Mouse (Mus musculus): ENCODE data around the gene Ulbp1. TPM values are rescaled to one million over a fixed set of nuclear protein-coding genes. Genes with fewer than 3 reads are reported as not detected.
A peak's percentile ranks its signal among the peaks of the same experiment; 100 is the strongest.
"Not testable (repeated sequence)": the region's sequence is repeated elsewhere in the genome, so short reads cannot be mapped to it uniquely, and the experiment has no call there.

The Ulbp1 gene
- 0.10 and 0.21 TPM in 2 replicates for polyA plus RNA-seq (2012; rRNA removed)

- H3K27me3 ChIP-seq (ENCODE audit: control insufficient read depth, insufficient read depth, low read length): no peaks in the 10 kb centered on the region
- no peaks in the 10 kb centered on the region for H3K4me1 ChIP-seq (ENCODE audit: control insufficient read depth, insufficient read depth, low read length)
- H3K4me3 ChIP-seq (replicated peaks; ENCODE audit: insufficient read depth, low read depth, low read length): no peak within 1 kb of the TSS
- WGBS: 41% methylated on average over 13 of the region's 13 CpGs
- DNase-seq: peak; percentile 29 to 34
- no peak within 1 kb of the TSS for H3K27ac ChIP-seq (ENCODE audit: insufficient read depth, low read length)
- TF ChIP-seq CTCF (IDR thresholded peaks at IDR 0.05; ENCODE audit: borderline replicate concordance, insufficient read depth, low read depth, low read length): no peak
- no peak for TF ChIP-seq POLR2A (IDR thresholded peaks at IDR 0.05; ENCODE audit: borderline replicate concordance, insufficient read depth, low read length)
These were observed at the start of gene Ulbp1 for GRCm38 (mm10) chr10:7473197-7473889. Ulbp1 (minus strand) TSS chr10:7473638.

DNA sequence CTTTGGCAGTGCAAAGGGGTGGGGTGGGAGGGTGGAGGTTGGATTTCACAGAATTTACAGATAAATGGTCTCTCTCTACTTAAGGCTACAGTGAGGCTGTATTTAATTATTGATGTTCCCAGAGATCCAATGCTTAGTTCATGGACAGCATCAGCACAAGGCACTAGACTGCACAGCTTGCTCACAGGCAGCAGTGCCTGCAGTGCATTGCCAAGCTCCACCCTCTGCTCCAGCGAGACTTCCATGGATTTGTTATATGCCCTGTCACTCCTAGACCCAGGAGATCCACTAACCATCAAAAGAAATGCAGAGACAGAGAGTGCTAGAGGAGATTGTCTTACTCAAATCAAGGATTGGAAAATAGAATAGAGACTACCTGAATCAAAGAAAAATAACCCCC is 24.7 kb upstream of the Ulbp1 start:
- H3K4me3 ChIP-seq (replicated peaks; ENCODE audit: insufficient read depth, low read depth, low read length); H3K27ac ChIP-seq (ENCODE audit: insufficient read depth, low read length); H3K27me3 ChIP-seq (ENCODE audit: control insufficient read depth, insufficient read depth, low read length); H3K4me1 ChIP-seq (ENCODE audit: control insufficient read depth, insufficient read depth, low read length); DNase-seq: not testable (repeated sequence)
- WGBS: 4% methylated on average over 1 of the region's 1 CpGs

DNA sequence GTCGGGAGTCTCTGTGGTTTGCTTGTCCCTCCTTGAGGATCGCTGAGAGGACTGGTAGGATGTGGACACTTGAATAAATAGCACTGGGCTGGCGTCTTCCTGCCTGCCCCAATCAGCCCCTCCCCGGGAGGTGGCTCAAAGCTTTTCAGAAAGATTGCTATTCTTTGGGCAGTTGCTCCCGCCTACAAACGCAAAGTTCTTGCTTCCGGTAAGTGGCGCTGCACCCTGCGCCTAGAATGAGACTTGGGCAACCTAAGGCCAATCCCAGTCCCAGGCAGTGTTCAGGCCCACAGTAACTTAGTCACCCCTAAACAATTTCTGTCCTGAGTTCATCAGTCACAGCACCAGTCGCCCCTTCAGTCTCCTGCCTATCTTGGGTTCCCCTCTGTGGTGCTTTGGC is 18.9 kb upstream of the Ulbp1 start:
- not testable (repeated sequence) for H3K4me1 ChIP-seq (ENCODE audit: control insufficient read depth, insufficient read depth, low read length); H3K4me3 ChIP-seq (replicated peaks; ENCODE audit: insufficient read depth, low read depth, low read length); H3K27me3 ChIP-seq (ENCODE audit: control insufficient read depth, insufficient read depth, low read length); DNase-seq; H3K27ac ChIP-seq (ENCODE audit: insufficient read depth, low read length)
- 11% methylated on average over 10 of the region's 10 CpGs for WGBS

GRCm38 (mm10) chr10:7483650-7484049 is 10.2 kb upstream of the Ulbp1 start:
- Histone ChIP-seq H3K4me1 (ENCODE audit: control insufficient read depth, insufficient read depth, low read length) (no peaks in the 10 kb centered on the region), H3K27ac (ENCODE audit: insufficient read depth, low read length) (no peak overlapping the region), H3K4me3 (replicated peaks; ENCODE audit: insufficient read depth, low read depth, low read length) (no peak overlapping the region), H3K27me3 (ENCODE audit: control insufficient read depth, insufficient read depth, low read length) (no peaks in the 10 kb centered on the region)
- TF ChIP-seq CTCF (IDR thresholded peaks at IDR 0.05; ENCODE audit: borderline replicate concordance, insufficient read depth, low read depth, low read length) (no peak), POLR2A (IDR thresholded peaks at IDR 0.05; ENCODE audit: borderline replicate concordance, insufficient read depth, low read length) (no peak)
- WGBS: 63% methylated on average over 4 of the region's 4 CpGs
- DNase-seq: no peak

DNA sequence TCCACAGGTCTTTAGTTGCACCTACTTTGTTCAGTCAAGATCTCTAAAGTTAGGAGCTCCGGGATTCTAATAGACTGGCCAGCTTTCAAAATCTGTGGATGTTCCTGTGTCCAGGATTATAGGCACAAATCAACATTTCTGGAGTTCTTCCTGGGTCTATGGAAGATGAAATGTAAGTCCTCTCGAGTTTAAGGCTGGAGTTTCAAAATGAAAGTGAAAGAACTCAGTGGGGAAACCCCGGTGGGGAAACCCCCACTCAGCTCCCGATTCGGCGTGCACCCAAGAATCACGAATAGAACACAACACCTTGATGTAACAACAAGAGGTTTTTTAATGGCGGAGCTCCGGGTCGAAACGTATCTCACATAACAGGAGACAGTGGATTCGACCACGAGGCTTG is 787 bp upstream of the Ulbp1 start:
- 93% methylated on average over 7 of the region's 13 CpGs for WGBS
- H3K27ac ChIP-seq (ENCODE audit: insufficient read depth, low read length); H3K27me3 ChIP-seq (ENCODE audit: control insufficient read depth, insufficient read depth, low read length); DNase-seq; H3K4me3 ChIP-seq (replicated peaks; ENCODE audit: insufficient read depth, low read depth, low read length); H3K4me1 ChIP-seq (ENCODE audit: control insufficient read depth, insufficient read depth, low read length): not testable (repeated sequence)

DNA sequence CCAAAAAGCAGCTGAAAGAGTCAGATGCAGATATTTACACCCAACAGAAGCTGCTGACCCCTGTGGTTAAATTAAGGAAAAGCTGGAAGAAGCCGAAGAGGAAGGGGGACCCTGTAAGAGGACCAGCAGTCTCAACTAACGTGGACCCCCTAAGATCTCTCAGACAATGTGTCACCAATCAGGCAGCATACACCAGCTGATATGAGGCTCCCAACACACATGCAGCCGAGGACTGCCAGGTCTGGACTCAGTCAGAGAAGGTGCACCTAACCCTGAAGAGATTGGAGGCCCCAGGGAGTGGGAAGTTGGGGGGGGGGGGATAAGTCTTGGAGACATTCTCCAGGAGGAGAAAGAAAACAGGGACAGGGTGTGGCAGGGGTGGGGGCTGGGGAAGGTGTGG is 1.8 kb downstream of the Ulbp1 start:
- no peak for DNase-seq
- no peaks in the 10 kb centered on the region for H3K27me3 ChIP-seq (ENCODE audit: control insufficient read depth, insufficient read depth, low read length)
- no peaks in the 10 kb centered on the region for H3K4me1 ChIP-seq (ENCODE audit: control insufficient read depth, insufficient read depth, low read length)
- 75% methylated on average over 3 of the region's 3 CpGs for whole genome bisulfite sequencing
- no peak overlapping the region for H3K27ac ChIP-seq (ENCODE audit: insufficient read depth, low read length)
- no peak for TF ChIP-seq POLR2A (IDR thresholded peaks at IDR 0.05; ENCODE audit: borderline replicate concordance, insufficient read depth, low read length)
- TF ChIP-seq CTCF (IDR thresholded peaks at IDR 0.05; ENCODE audit: borderline replicate concordance, insufficient read depth, low read depth, low read length): no peak
- no peak overlapping the region for H3K4me3 ChIP-seq (replicated peaks; ENCODE audit: insufficient read depth, low read depth, low read length)

DNA sequence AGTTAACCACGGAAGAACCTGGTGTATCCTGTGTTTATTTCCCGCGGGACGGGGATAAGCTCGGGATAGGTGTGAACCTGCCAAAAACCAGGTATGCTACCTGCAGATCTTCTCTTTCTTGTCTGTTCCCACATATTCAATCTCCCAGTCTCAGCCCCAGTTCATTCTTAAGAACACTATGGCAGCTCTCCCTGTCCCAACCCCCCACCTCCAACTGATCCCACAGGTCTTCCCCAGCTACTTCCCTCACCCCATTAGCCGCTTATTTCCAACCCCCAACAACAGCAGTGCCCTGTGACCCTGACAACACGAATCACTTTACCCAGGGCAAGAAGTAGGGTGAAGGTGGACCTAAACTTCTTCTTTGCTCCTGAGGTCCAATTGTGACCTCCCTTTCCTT is 3.0 kb downstream of the Ulbp1 start:
- H3K27me3 ChIP-seq (ENCODE audit: control insufficient read depth, insufficient read depth, low read length): no peaks in the 10 kb centered on the region
- H3K4me1 ChIP-seq (ENCODE audit: control insufficient read depth, insufficient read depth, low read length): no peaks in the 10 kb centered on the region
- H3K27ac ChIP-seq (ENCODE audit: insufficient read depth, low read length): no peak overlapping the region
- 9% methylated on average over 7 of the region's 7 CpGs for WGBS
- no peak for TF ChIP-seq POLR2A (IDR thresholded peaks at IDR 0.05; ENCODE audit: borderline replicate concordance, insufficient read depth, low read length)
- no peak overlapping the region for H3K4me3 ChIP-seq (replicated peaks; ENCODE audit: insufficient read depth, low read depth, low read length)
- DNase-seq: no peak

GRCm38 (mm10) chr10:7469716-7470414 is 3.6 kb downstream of the Ulbp1 start:
- not testable (repeated sequence) for H3K4me3 ChIP-seq (replicated peaks; ENCODE audit: insufficient read depth, low read depth, low read length); H3K4me1 ChIP-seq (ENCODE audit: control insufficient read depth, insufficient read depth, low read length); H3K27ac ChIP-seq (ENCODE audit: insufficient read depth, low read length); H3K27me3 ChIP-seq (ENCODE audit: control insufficient read depth, insufficient read depth, low read length)
- TF ChIP-seq CTCF (IDR thresholded peaks at IDR 0.05; ENCODE audit: borderline replicate concordance, insufficient read depth, low read depth, low read length): peak; percentile 35; the same call in 1 of the 2 replicates
- peak; percentile 56 to 76 for DNase-seq
- WGBS: 2% methylated on average over 7 of the region's 7 CpGs

All from cerebellum, adult 2 months (tissue).